Comparison of ENCODE assay signal across 12 mouse cellular contexts in the genomic region with DNA sequence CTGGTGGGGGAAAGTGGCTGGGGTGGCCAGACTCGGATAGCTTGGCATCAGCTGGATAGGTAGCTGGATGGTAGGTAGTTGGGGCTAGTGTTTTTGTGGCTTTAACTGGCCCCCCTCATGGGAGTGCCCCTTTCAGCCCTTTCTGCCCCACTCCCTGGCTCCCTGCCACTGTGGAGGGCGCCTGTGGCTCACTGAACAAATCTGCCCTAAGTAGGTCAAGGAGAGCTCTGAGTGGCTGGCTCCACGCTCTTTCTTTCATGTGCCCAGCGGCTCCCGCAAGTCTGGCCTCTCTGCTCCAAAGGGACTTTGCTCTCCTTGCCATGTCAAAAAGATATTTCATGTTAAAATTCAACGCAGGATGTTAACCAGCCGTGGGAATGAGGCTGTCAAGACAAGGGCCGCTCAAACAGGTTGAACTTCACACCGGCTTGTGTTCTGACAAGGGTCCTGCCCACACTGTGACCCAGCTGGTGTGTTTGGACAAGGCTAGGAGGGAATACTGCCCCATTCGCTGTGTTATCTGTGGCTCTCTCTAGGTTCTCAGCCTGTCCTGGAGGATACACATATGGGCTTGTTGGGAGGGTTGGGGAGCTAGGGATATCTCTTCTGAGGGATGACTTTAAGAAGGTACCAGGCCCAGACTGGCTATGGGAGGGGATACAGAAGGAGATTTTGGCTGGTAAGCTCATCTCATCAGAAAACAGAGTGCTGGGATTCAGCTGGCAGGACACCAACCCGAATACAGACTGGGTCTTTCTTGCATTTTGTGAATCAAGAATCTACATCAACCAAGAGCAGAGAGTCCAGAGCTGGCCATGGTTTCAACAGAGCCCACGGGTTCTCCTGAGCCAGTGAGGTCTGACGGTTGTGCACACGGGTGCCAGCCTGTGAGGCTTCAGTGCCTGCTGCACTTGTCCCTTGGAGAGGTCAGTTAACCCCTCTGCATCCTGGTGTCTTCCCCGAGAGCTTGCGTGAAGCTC. TPM values are rescaled to one million over a fixed set of nuclear protein-coding genes. Genes with fewer than 3 reads are reported as not detected.
DNase-seq lines count a peak whose midpoint lies in the region; ATAC-seq and TF ChIP-seq lines count a peak whose summit lies in the region.
"Had no signal": no experiment of that assay in that cellular context is flagged by ENCODE, and none has a peak within 500 bp of the region (broad histone marks: within the 10 kb centered on the region; RNA-seq: fewer than 3 reads in every experiment).

No protein-coding gene starts in this region.

- H3K36me3 ChIP-seq in neural tube, embryonic 15.5 days = no peaks in the 10 kb centered on the region
- no peaks in the 10 kb centered on the region for H3K36me3 ChIP-seq in embryonic facial prominence, embryonic 10.5 days (replicated peaks)
- no peaks in the 10 kb centered on the region for H3K36me3 ChIP-seq in midbrain, postnatal 0 days (ENCODE audit: insufficient read depth, low read length)
- H3K36me3 ChIP-seq: hindbrain, embryonic 12.5 days had no signal

- no peak for ATAC-seq in neural tube, embryonic 15.5 days (ENCODE audit: low FRiP score)
- ATAC-seq in midbrain, postnatal 0 days (ENCODE audit: low FRiP score) = peak; percentile 50; the same call in 1 of the 2 replicates
- ATAC-seq in megakaryocyte progenitor cell, adult 5-6 weeks (replicated peaks; ENCODE audit: poor library complexity) = no peak

- no peak for TF ChIP-seq CTCF in midbrain, postnatal 0 days (IDR thresholded peaks at IDR 0.05)

- intact Hi-C loops in heart, postnatal 14 days (cut with DNase I) = no loop called here

- H3K27ac ChIP-seq in neural tube, embryonic 15.5 days (replicated peaks) = peak overlapping the region; percentile 18; the same call in 1 of the 2 replicates
- peak overlapping the region; percentile 54; the same call in 1 of the 2 replicates for H3K27ac ChIP-seq in embryonic facial prominence, embryonic 10.5 days (replicated peaks)
- H3K27ac ChIP-seq in midbrain, postnatal 0 days (ENCODE audit: low read depth, low read length) = peak overlapping the region; percentile 60
- H3K27ac ChIP-seq: gastrocnemius, adult 2 months; hindbrain, embryonic 12.5 days had no signal

- peak; percentile 73 for DNase-seq in heart, adult 11 months
- no peak for DNase-seq in heart, postnatal 14 days
- DNase-seq in neural tube, embryonic 10.5 days (ENCODE audit: extremely low spot score, low spot score) = no peak
- DNase-seq in embryonic facial prominence, embryonic 10.5 days (ENCODE audit: low spot score) = no peak
- DNase-seq in midbrain, postnatal 0 days (ENCODE audit: low spot score) = peak; percentile 71
- DNase-seq in yolk sac, embryonic 10.5 days (ENCODE audit: low spot score) = no peak
- DNase-seq: gastrocnemius, adult 2 months had no signal

- 77% methylated on average over 16 of the region's 16 CpGs for WGBS in neural tube, embryonic 15.5 days
- WGBS in embryonic facial prominence, embryonic 10.5 days = 78% methylated on average over 16 of the region's 16 CpGs
- WGBS in midbrain, postnatal 0 days = 57% methylated on average over 16 of the region's 16 CpGs

- H3K27me3 ChIP-seq in neural tube, embryonic 15.5 days (replicated peaks) = no peaks in the 10 kb centered on the region
- no peaks in the 10 kb centered on the region for H3K27me3 ChIP-seq in embryonic facial prominence, embryonic 10.5 days (replicated peaks; ENCODE audit: low read depth, poor library complexity, severe bottlenecking)
- no peaks in the 10 kb centered on the region for H3K27me3 ChIP-seq in midbrain, postnatal 0 days (ENCODE audit: insufficient read depth, low read length)
- H3K27me3 ChIP-seq: hindbrain, embryonic 12.5 days had no signal

- H3K4me3 ChIP-seq in neural tube, embryonic 15.5 days (replicated peaks) = no peak overlapping the region
- no peak overlapping the region for H3K4me3 ChIP-seq in embryonic facial prominence, embryonic 10.5 days
- no peak overlapping the region for H3K4me3 ChIP-seq in midbrain, postnatal 0 days (ENCODE audit: low read depth, low read length)
- H3K4me3 ChIP-seq: gastrocnemius, adult 2 months; hindbrain, embryonic 12.5 days had no signal

- 0 out of 2 replicates have a peak, but pooled peaks cover 12% of the 10 kb centered on the region for H3K4me1 ChIP-seq in neural tube, embryonic 15.5 days
- peaks cover 9% of the 10 kb centered on the region for H3K4me1 ChIP-seq in embryonic facial prominence, embryonic 10.5 days
- no peaks in the 10 kb centered on the region for H3K4me1 ChIP-seq in midbrain, postnatal 0 days (ENCODE audit: insufficient read depth, low read length)

- no peaks in the 10 kb centered on the region for H3K9me3 ChIP-seq in neural tube, embryonic 15.5 days (replicated peaks)
- H3K9me3 ChIP-seq in embryonic facial prominence, embryonic 10.5 days = no peaks in the 10 kb centered on the region
- no peaks in the 10 kb centered on the region for H3K9me3 ChIP-seq in midbrain, postnatal 0 days (ENCODE audit: low read length)
- H3K9me3 ChIP-seq: hindbrain, embryonic 12.5 days had no signal

- no peak overlapping the region for H3K9ac ChIP-seq in neural tube, embryonic 15.5 days (replicated peaks)
- no peak overlapping the region for H3K9ac ChIP-seq in midbrain, postnatal 0 days (replicated peaks; ENCODE audit: low read length, poor library complexity, severe bottlenecking)
- H3K9ac ChIP-seq: hindbrain, embryonic 12.5 days had no signal

- H3K4me2 ChIP-seq in neural tube, embryonic 15.5 days = no peak overlapping the region
- H3K4me2 ChIP-seq in midbrain, postnatal 0 days (ENCODE audit: low read depth, low read length, poor library complexity, severe bottlenecking) = no peak overlapping the region
- H3K4me2 ChIP-seq: hindbrain, embryonic 12.5 days had no signal

RNA-seq across cellular contexts. Expression of a gene that starts 5.9 kb away (rescaled TPM):
- not detected for total RNA-seq in heart, postnatal 14 days (2021)
- polyA plus RNA-seq in neural tube, embryonic 15.5 days (2015; fragmentation: Nextera tagmentation; extraction: Ambion mirVana) = 0.14 TPM in 1 of 2 replicates, not detected in the other
- not detected in 2 replicates for polyA plus RNA-seq in embryonic facial prominence, embryonic 10.5 days (2016; fragmentation: Nextera tagmentation; extraction: Ambion mirVana)
- 0.71 TPM in 1 of 2 replicates, not detected in the other for total RNA-seq in midbrain, postnatal 0 days (2014; rRNA removed)
- polyA plus RNA-seq in midbrain, postnatal 0 days (2015; fragmentation: Nextera tagmentation; extraction: Ambion mirVana) = 0.45 and 0.57 TPM in 2 replicates
- not detected in 2 replicates for total RNA-seq in megakaryocyte progenitor cell, adult 5-6 weeks (2015)
- not detected in 2 replicates for total RNA-seq in megakaryocyte progenitor cell, adult 5-6 weeks (2017)
- total RNA-seq: gastrocnemius, adult 2 months; monocyte, adult 5-6 weeks had no signal
- polyA plus RNA-seq: hindbrain, embryonic 12.5 days; limb, embryonic 14.5 days had no signal

Comparison
In these comparisons a context has a peak if more than half of its experiments do, and no peak if none do; other contexts are left out.
1. DNase-seq: peak in heart, adult 11 months (single experiment) and midbrain, postnatal 0 days (single experiment); none in heart, postnatal 14 days (0 of 2), neural tube, embryonic 10.5 days (single experiment), embryonic facial prominence, embryonic 10.5 days (single experiment) and yolk sac, embryonic 10.5 days (single experiment).
2. Peak in every context shown above with its lines, with median percentiles within 50 percentile points of each other: H3K27ac ChIP-seq.